Mouse (Mus musculus): ENCODE results near the gene Tmem33.

- TF ChIP-seq ZNF384 (IDR thresholded peaks at IDR 0.05; ENCODE audit: low read depth, low read length) (no peak), HCFC1 (IDR thresholded peaks at IDR 0.05; ENCODE audit: borderline replicate concordance, insufficient read depth, low read length) (no peak), MAFK (IDR thresholded peaks at IDR 0.05; ENCODE audit: insufficient read depth, low read depth, low read length) (no peak)
Measured at GRCm38 (mm10) chr5:67296171-67296570, 35.8 kb downstream of the Tmem33 start.
